Mouse (Mus musculus) hindbrain, embryonic 10.5 days (tissue): ENCODE data around the gene Nf1. TPM values are rescaled to one million over a fixed set of nuclear protein-coding genes. Genes with fewer than 3 reads are reported as not detected.

Experiments used
- DNase-seq: peaks from one replicate; pipeline ENCODE4 v3.0.0-alpha.2; 2017; ENCODE audit warnings: low spot score
- H3K27ac ChIP-seq: fragments of 300-500 bp; sonication (generic); 2 replicates; pipeline ENCODE4 v1.5.1; 2016; ENCODE audit warnings: mild to moderate bottlenecking, moderate library complexity
- H3K27me3 ChIP-seq: fragments of 300-500 bp; sonication (generic); 2 replicates; pipeline ENCODE4 v1.6.1; 2016; ENCODE audit warnings: mild to moderate bottlenecking; ENCODE audit not compliant: poor library complexity, insufficient read depth, severe bottlenecking
- H3K36me3 ChIP-seq: fragments of 300-500 bp; sonication (generic); 2 replicates; pipeline ENCODE4 v1.6.1; 2016; ENCODE audit warnings: mild to moderate bottlenecking, moderate library complexity
- H3K4me1 ChIP-seq: fragments of 300-500 bp; sonication (generic); replicated peaks from 2 replicates; pipeline ENCODE4 v1.6.1; 2016; ENCODE audit warnings: mild to moderate bottlenecking
- H3K4me3 ChIP-seq: fragments of 300-500 bp; sonication (generic); 2 replicates; pipeline ENCODE4 v1.5.1; 2016; ENCODE audit warnings: mild to moderate bottlenecking, moderate library complexity
- H3K9me3 ChIP-seq: fragments of 300-500 bp; sonication (generic); 2 replicates; pipeline ENCODE4 v1.6.1; 2016; ENCODE audit warnings: mild to moderate bottlenecking, moderate library complexity
- WGBS: fragments of 180-500 bp; shearing (Covaris S2); methylation state at CpG from one replicate; pipeline ENCODE4 v1.1.7; 2016; 5-methylcytosine and 5-hydroxymethylcytosine counted together
- polyA plus RNA-seq: library from polyadenylated mRNA; unstranded; fragments of >200 nt; fragmentation: Nextera tagmentation; extraction: Ambion mirVana; gene quantifications from 2 replicates; pipeline ENCODE4 v1.2.1, GENCODE M21; 2016

The Nf1 gene
- polyA plus RNA-seq, 1 experiment from 2014 or later, result 5.5 TPM

DNA sequence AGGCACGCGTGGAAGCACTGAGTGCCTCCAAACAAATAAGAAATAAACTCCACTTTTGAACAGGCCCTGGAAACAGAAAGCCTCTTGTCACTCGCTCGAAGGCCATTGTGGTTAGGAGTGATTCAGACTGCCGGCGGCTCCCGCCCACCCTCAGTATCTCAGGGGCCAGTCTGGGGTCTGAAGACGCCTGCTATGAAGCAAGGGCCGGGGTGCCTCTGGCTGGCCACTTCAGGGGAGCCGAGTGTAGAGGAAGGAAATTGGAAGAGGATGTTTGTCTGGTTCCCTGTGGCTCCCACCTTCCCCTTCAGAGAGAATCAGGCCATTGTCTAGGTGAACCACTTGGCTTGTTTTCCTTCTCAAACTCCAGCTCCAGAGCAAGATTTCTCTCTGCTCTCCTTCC, 32.5 kb upstream of the Nf1 start:
- H3K27me3 ChIP-seq, result no peaks in the 10 kb centered on the region
- H3K36me3 ChIP-seq, result no peaks in the 10 kb centered on the region
- peak; percentile 68 for DNase-seq
- peak overlapping the region; percentile 90 for H3K27ac ChIP-seq
- 8% methylated on average over 10 of the region's 10 CpGs for WGBS
- no peaks in the 10 kb centered on the region for H3K9me3 ChIP-seq
- H3K4me1 ChIP-seq, result peaks cover 39% of the 10 kb centered on the region
- peak overlapping the region; percentile 10 for H3K4me3 ChIP-seq

DNA sequence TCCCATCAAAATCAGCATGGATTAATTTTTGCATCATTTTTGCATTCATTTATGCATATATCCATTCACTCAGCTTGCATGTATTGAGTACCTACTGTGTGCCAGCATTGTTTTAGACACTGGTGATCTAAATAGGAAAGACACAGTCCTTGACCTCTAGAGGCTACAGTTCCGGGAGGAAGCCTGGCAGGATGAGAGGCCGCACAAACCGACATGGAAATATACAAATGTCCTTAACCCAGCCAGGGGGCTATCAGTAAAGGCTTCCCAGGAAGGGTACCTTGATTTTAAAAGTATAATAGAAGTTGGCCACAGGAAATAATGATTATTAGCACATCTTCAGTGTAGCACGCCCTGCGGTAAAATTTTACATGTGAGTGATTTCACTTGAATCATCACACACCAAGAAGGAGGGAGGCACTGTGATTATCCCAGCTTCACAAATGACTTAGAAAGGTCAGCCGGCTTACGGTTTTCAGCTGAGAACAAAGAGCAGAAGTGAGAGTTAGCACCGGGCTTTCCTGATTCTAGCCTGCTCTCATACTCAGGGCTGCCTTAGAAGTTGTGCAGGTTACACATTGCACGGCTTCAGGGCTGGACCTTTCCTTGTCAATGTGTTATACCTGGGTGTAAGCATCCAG, 31.8 kb upstream of the Nf1 start:
- no peaks in the 10 kb centered on the region for H3K36me3 ChIP-seq
- WGBS, result 44% methylated on average over 9 of the region's 9 CpGs
- no peaks in the 10 kb centered on the region for H3K27me3 ChIP-seq
- no peaks in the 10 kb centered on the region for H3K9me3 ChIP-seq
- H3K27ac ChIP-seq, result peak overlapping the region; percentile 90
- no peak overlapping the region for H3K4me3 ChIP-seq
- H3K4me1 ChIP-seq, result peaks cover 39% of the 10 kb centered on the region
- DNase-seq, result no peak

DNA sequence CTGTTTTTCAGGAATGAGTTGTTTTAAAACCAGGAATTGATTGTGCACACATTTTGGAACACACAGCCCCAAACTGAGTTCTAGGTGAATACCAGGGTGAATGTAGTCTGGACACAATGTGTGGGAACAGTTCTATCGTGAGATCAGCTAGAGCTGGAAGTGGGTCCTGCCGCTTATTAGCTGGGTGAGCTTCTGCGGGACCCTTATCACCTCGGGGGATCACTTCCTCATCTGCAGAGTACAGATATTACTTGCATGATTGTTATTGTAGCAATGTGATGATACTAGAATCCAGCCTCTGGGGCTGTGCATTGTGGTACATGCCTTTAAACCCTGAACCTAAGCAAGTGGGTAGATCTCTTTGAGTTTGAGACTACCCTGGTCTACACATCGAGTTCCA, 29.0 kb upstream of the Nf1 start:
- H3K4me1 ChIP-seq, result peaks cover 32% of the 10 kb centered on the region
- WGBS, result 87% methylated on average over 5 of the region's 5 CpGs
- no peaks in the 10 kb centered on the region for H3K36me3 ChIP-seq
- no peak for DNase-seq
- no peaks in the 10 kb centered on the region for H3K27me3 ChIP-seq
- H3K27ac ChIP-seq, result no peak overlapping the region
- H3K4me3 ChIP-seq, result no peak overlapping the region
- no peaks in the 10 kb centered on the region for H3K9me3 ChIP-seq

DNA sequence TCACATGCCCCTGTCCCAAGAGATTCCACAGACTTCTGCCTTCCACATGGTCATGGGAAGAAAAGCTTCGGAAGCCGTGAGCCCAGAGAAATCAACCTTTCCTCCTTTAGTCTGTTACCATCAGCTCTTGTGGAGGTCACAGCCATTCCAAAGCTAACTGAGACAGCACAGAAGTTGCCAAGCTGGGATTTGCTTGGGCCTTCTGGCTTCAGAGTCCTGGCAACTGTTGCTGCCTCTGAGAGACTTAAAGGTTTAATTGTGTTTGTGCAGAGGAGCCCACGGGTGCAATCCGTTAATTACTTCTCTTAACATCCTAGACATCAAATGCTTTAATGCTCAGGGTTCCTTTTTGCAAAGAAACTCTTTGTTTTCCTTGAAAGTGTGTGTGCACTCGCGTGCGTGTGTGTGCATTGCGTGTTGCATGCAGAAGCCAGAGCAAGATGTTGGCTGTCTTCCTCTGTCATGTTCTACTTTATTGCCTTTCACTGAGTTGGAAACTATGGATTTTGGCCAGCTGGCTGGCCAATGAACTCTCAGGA, 22.6 kb upstream of the Nf1 start:
- H3K36me3 ChIP-seq, result no peaks in the 10 kb centered on the region
- no peak overlapping the region for H3K27ac ChIP-seq
- no peaks in the 10 kb centered on the region for H3K9me3 ChIP-seq
- no peaks in the 10 kb centered on the region; the same call in 1 of the 2 replicates for H3K4me1 ChIP-seq
- DNase-seq, result no peak
- H3K27me3 ChIP-seq, result no peaks in the 10 kb centered on the region
- no peak overlapping the region for H3K4me3 ChIP-seq
- WGBS, result 89% methylated on average over 8 of the region's 8 CpGs

- Histone ChIP-seq H3K27me3 (no peaks in the 10 kb centered on the region), H3K4me3 (no peak overlapping the region), H3K27ac (no peak overlapping the region), H3K9me3 (no peaks in the 10 kb centered on the region), H3K36me3 (no peaks in the 10 kb centered on the region), H3K4me1 (peaks cover 3% of the 10 kb centered on the region; the same call in 1 of the 2 replicates)
- 87% methylated on average over 7 of the region's 7 CpGs for WGBS
- DNase-seq, result no peak
Measured at GRCm38 (mm10) chr11:79319807-79320206, 19.7 kb upstream of the Nf1 start.

GRCm38 (mm10) chr11:79323985-79324685, 15.4 kb upstream of the Nf1 start:
- 71% methylated on average over 12 of the region's 12 CpGs for WGBS
- no peaks in the 10 kb centered on the region for H3K36me3 ChIP-seq
- peaks cover 8% of the 10 kb centered on the region; the same call in 1 of the 2 replicates for H3K4me1 ChIP-seq
- no peaks in the 10 kb centered on the region for H3K9me3 ChIP-seq
- no peaks in the 10 kb centered on the region for H3K27me3 ChIP-seq
- H3K4me3 ChIP-seq, result no peak overlapping the region
- no peak for DNase-seq
- no peak overlapping the region for H3K27ac ChIP-seq

GRCm38 (mm10) chr11:79325663-79326062, 13.8 kb upstream of the Nf1 start:
- no peak for DNase-seq
- Histone ChIP-seq H3K27me3 (no peaks in the 10 kb centered on the region), H3K4me3 (no peak overlapping the region), H3K4me1 (0 out of 2 replicates have a peak, but pooled peaks cover 8% of the 10 kb centered on the region), H3K9me3 (no peaks in the 10 kb centered on the region), H3K27ac (no peak overlapping the region), H3K36me3 (no peaks in the 10 kb centered on the region)
- 93% methylated on average over 8 of the region's 8 CpGs for WGBS

GRCm38 (mm10) chr11:79327106-79327505, 12.4 kb upstream of the Nf1 start:
- 27% methylated on average over 4 of the region's 4 CpGs for WGBS
- no peaks in the 10 kb centered on the region for H3K27me3 ChIP-seq

DNA sequence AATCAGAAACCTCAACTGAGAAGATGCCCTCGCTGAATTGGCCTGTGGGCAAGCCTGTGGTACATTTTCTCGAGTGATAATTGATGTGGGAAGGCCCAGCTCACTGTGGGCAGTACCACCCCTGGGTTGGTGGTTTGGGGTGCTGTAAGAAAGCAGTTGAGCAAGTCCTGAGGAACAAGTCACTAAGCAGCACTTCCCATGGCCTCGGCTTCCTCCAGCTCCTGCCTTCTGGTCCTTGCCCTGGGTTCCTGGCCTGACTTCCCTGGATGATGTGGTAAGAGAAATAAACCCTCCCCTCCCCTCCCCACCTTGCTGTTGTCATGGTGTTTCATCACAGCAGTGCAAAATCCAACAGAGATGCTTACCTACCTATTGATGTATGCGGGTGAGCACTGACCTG, 11.4 kb upstream of the Nf1 start:
- Histone ChIP-seq H3K27ac (no peak overlapping the region), H3K36me3 (no peaks in the 10 kb centered on the region), H3K4me1 (0 out of 2 replicates have a peak, but pooled peaks cover 8% of the 10 kb centered on the region), H3K9me3 (no peaks in the 10 kb centered on the region), H3K4me3 (no peak overlapping the region), H3K27me3 (no peaks in the 10 kb centered on the region)
- DNase-seq, result no peak
- 88% methylated on average over 4 of the region's 4 CpGs for WGBS

More at GRCm38 (mm10) chr11:79327106-79327505, 12.4 kb upstream of the Nf1 start:
- Histone ChIP-seq H3K27ac (no peak overlapping the region), H3K36me3 (no peaks in the 10 kb centered on the region), H3K9me3 (no peaks in the 10 kb centered on the region), H3K4me3 (no peak overlapping the region), H3K4me1 (0 out of 2 replicates have a peak, but pooled peaks cover 8% of the 10 kb centered on the region)
- DNase-seq, result no peak

DNA sequence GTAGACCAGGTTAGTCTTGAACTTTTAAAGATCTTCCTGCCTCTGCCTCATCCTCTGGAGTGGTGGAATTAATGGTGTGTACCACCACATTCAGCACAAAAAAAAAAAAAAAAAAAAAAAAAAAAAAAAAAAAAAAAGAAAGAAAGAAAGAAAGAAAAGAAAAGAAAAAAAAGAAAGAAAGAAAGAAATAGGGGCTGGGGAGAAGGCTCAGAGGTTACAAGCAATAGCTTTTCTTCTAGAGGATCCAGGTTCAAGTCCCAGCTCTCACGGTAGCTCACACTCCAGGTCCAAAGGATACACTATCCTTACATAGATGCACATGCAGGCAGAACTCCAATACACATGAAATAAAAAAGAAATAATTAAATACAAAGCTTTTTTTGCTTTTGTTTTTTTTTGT, 9.9 kb upstream of the Nf1 start:
- no peaks in the 10 kb centered on the region for H3K36me3 ChIP-seq

GRCm38 (mm10) chr11:79335077-79335476, 4.4 kb upstream of the Nf1 start:
- H3K27me3 ChIP-seq, result 0 out of 2 replicates have a peak, but pooled peaks cover 7% of the 10 kb centered on the region
- 94% methylated on average over 6 of the region's 6 CpGs for WGBS

More for the DNA sequence above, 9.9 kb upstream of the Nf1 start:
- H3K27ac ChIP-seq, result no peak overlapping the region
- 92% methylated on average over 1 of the region's 1 CpGs for WGBS
- no peaks in the 10 kb centered on the region for H3K27me3 ChIP-seq
- peaks cover 5% of the 10 kb centered on the region; the same call in 1 of the 2 replicates for H3K4me1 ChIP-seq
- H3K4me3 ChIP-seq, result no peak overlapping the region
- DNase-seq, result no peak
- no peaks in the 10 kb centered on the region for H3K9me3 ChIP-seq

GRCm38 (mm10) chr11:79336722-79337267, 2.7 kb upstream of the Nf1 start:
- H3K27me3 ChIP-seq, result 0 out of 2 replicates have a peak, but pooled peaks cover 7% of the 10 kb centered on the region
- H3K4me3 ChIP-seq, result no peak overlapping the region
- H3K4me1 ChIP-seq, result peaks cover 22% of the 10 kb centered on the region
- no peak overlapping the region for H3K27ac ChIP-seq
- WGBS, result 88% methylated on average over 5 of the region's 5 CpGs
- 0 out of 2 replicates have a peak, but pooled peaks cover 7% of the 10 kb centered on the region for H3K36me3 ChIP-seq
- peaks cover 6% of the 10 kb centered on the region for H3K9me3 ChIP-seq
- peak; percentile 7 for DNase-seq

More at GRCm38 (mm10) chr11:79335077-79335476, 4.4 kb upstream of the Nf1 start:
- H3K4me3 ChIP-seq, result no peak overlapping the region
- DNase-seq, result no peak
- 0 out of 2 replicates have a peak, but pooled peaks cover 5% of the 10 kb centered on the region for H3K36me3 ChIP-seq
- H3K9me3 ChIP-seq, result peaks cover 6% of the 10 kb centered on the region
- peaks cover 9% of the 10 kb centered on the region for H3K4me1 ChIP-seq
- H3K27ac ChIP-seq, result no peak overlapping the region
